Mouse (Mus musculus): ENCODE measurements around the gene Mamdc2. TPM values are rescaled to one million over a fixed set of nuclear protein-coding genes. Genes with fewer than 3 reads are reported as not detected.
A peak's percentile ranks its signal among the peaks of the same experiment; 100 is the strongest.

The Mamdc2 gene
- polyA plus RNA-seq, 1 experiment: 1.4 TPM

- peak; percentile 59 for DNase-seq (ENCODE audit: low read depth)
These were observed 71.6 kb downstream of the Mamdc2 start for GRCm38 (mm10) chr19:23376536-23377201.

GRCm38 (mm10) chr19:23374941-23375656 lies 73.1 kb downstream of the Mamdc2 start:
- TF ChIP-seq POLR2A (IDR thresholded peaks at IDR 0.05; ENCODE audit: borderline replicate concordance, extremely low read depth, insufficient read depth, insufficient read length, poor library complexity, severe bottlenecking): no peak
- peak; percentile 44 for DNase-seq (ENCODE audit: low read depth)

More at GRCm38 (mm10) chr19:23376536-23377201, 71.6 kb downstream of the Mamdc2 start:
- TF ChIP-seq CTCF (IDR thresholded peaks at IDR 0.05; ENCODE audit: borderline replicate concordance, extremely low read depth, insufficient read depth, insufficient read length) (no peak), POLR2A (IDR thresholded peaks at IDR 0.05; ENCODE audit: borderline replicate concordance, extremely low read depth, insufficient read depth, insufficient read length, poor library complexity, severe bottlenecking) (no peak)

GRCm38 (mm10) chr19:23373728-23374127 lies 74.5 kb downstream of the Mamdc2 start:
- no peak for TF ChIP-seq CTCF (IDR thresholded peaks at IDR 0.05; ENCODE audit: borderline replicate concordance, extremely low read depth, insufficient read depth, insufficient read length)
- TF ChIP-seq POLR2A (IDR thresholded peaks at IDR 0.05; ENCODE audit: borderline replicate concordance, extremely low read depth, insufficient read depth, insufficient read length, poor library complexity, severe bottlenecking): no peak
- no peak for DNase-seq (ENCODE audit: low read depth)

GRCm38 (mm10) chr19:23373287-23373686 lies 75.0 kb downstream of the Mamdc2 start:
- TF ChIP-seq POLR2A (IDR thresholded peaks at IDR 0.05; ENCODE audit: borderline replicate concordance, extremely low read depth, insufficient read depth, insufficient read length, poor library complexity, severe bottlenecking) (no peak), CTCF (IDR thresholded peaks at IDR 0.05; ENCODE audit: borderline replicate concordance, extremely low read depth, insufficient read depth, insufficient read length) (peak; percentile 86)
- DNase-seq (ENCODE audit: low read depth): peak; percentile 84

- DNase-seq (ENCODE audit: low read depth): no peak
- TF ChIP-seq POLR2A (IDR thresholded peaks at IDR 0.05; ENCODE audit: borderline replicate concordance, extremely low read depth, insufficient read depth, insufficient read length, poor library complexity, severe bottlenecking) (no peak), CTCF (IDR thresholded peaks at IDR 0.05; ENCODE audit: borderline replicate concordance, extremely low read depth, insufficient read depth, insufficient read length) (no peak)
These were observed 79.0 kb downstream of the Mamdc2 start for GRCm38 (mm10) chr19:23369275-23369674.

- TF ChIP-seq POLR2A (IDR thresholded peaks at IDR 0.05; ENCODE audit: borderline replicate concordance, extremely low read depth, insufficient read depth, insufficient read length, poor library complexity, severe bottlenecking): no peak
- TF ChIP-seq CTCF (IDR thresholded peaks at IDR 0.05; ENCODE audit: borderline replicate concordance, extremely low read depth, insufficient read depth, insufficient read length): no peak
These were observed 86.2 kb downstream of the Mamdc2 start for GRCm38 (mm10) chr19:23362006-23362405.

GRCm38 (mm10) chr19:23361124-23361523 lies 87.1 kb downstream of the Mamdc2 start:
- TF ChIP-seq CTCF (IDR thresholded peaks at IDR 0.05; ENCODE audit: borderline replicate concordance, extremely low read depth, insufficient read depth, insufficient read length): peak; percentile 29; the same call in 1 of the 2 replicates
- no peak for TF ChIP-seq POLR2A (IDR thresholded peaks at IDR 0.05; ENCODE audit: borderline replicate concordance, extremely low read depth, insufficient read depth, insufficient read length, poor library complexity, severe bottlenecking)
- peak; percentile 80 for DNase-seq (ENCODE audit: low read depth)

More at GRCm38 (mm10) chr19:23362006-23362405, 86.2 kb downstream of the Mamdc2 start:
- no peak for DNase-seq (ENCODE audit: low read depth)

GRCm38 (mm10) chr19:23360536-23360935 lies 87.7 kb downstream of the Mamdc2 start:
- no peak for TF ChIP-seq POLR2A (IDR thresholded peaks at IDR 0.05; ENCODE audit: borderline replicate concordance, extremely low read depth, insufficient read depth, insufficient read length, poor library complexity, severe bottlenecking)
- peak; percentile 53 for DNase-seq (ENCODE audit: low read depth)

GRCm38 (mm10) chr19:23357253-23357652 lies 91.0 kb downstream of the Mamdc2 start:
- no peak for DNase-seq (ENCODE audit: low read depth)
- no peak for TF ChIP-seq POLR2A (IDR thresholded peaks at IDR 0.05; ENCODE audit: borderline replicate concordance, extremely low read depth, insufficient read depth, insufficient read length, poor library complexity, severe bottlenecking)

GRCm38 (mm10) chr19:23354738-23355137 lies 93.5 kb downstream of the Mamdc2 start:
- TF ChIP-seq CTCF (IDR thresholded peaks at IDR 0.05; ENCODE audit: borderline replicate concordance, extremely low read depth, insufficient read depth, insufficient read length) (no peak), POLR2A (IDR thresholded peaks at IDR 0.05; ENCODE audit: borderline replicate concordance, extremely low read depth, insufficient read depth, insufficient read length, poor library complexity, severe bottlenecking) (no peak)
- no peak for DNase-seq (ENCODE audit: low read depth)

- TF ChIP-seq POLR2A (IDR thresholded peaks at IDR 0.05; ENCODE audit: borderline replicate concordance, extremely low read depth, insufficient read depth, insufficient read length, poor library complexity, severe bottlenecking): no peak
- TF ChIP-seq CTCF (IDR thresholded peaks at IDR 0.05; ENCODE audit: borderline replicate concordance, extremely low read depth, insufficient read depth, insufficient read length): no peak
- DNase-seq (ENCODE audit: low read depth): no peak
These were observed 94.3 kb downstream of the Mamdc2 start for GRCm38 (mm10) chr19:23353881-23354401.

GRCm38 (mm10) chr19:23353161-23353560 lies 95.1 kb downstream of the Mamdc2 start:
- no peak for DNase-seq (ENCODE audit: low read depth)
- no peak for TF ChIP-seq CTCF (IDR thresholded peaks at IDR 0.05; ENCODE audit: borderline replicate concordance, extremely low read depth, insufficient read depth, insufficient read length)
- TF ChIP-seq POLR2A (IDR thresholded peaks at IDR 0.05; ENCODE audit: borderline replicate concordance, extremely low read depth, insufficient read depth, insufficient read length, poor library complexity, severe bottlenecking): no peak

Data from brain, embryonic 14.5 days (tissue).